Mouse (Mus musculus): ENCODE results near the gene Syt8. TPM values are rescaled to one million over a fixed set of nuclear protein-coding genes. Genes with fewer than 3 reads are reported as not detected.
A peak's percentile ranks its signal among the peaks of the same experiment; 100 is the strongest.

Syt8 gene
- total RNA-seq, 2 experiments from 2014 or later, result not detected

- no peak for DNase-seq (ENCODE audit: extremely low spot score in 1 of 2, low spot score in 1 of 2)
These were observed 37.4 kb downstream of the Syt8 start for GRCm38 (mm10) chr7:142471884-142472570.

DNA sequence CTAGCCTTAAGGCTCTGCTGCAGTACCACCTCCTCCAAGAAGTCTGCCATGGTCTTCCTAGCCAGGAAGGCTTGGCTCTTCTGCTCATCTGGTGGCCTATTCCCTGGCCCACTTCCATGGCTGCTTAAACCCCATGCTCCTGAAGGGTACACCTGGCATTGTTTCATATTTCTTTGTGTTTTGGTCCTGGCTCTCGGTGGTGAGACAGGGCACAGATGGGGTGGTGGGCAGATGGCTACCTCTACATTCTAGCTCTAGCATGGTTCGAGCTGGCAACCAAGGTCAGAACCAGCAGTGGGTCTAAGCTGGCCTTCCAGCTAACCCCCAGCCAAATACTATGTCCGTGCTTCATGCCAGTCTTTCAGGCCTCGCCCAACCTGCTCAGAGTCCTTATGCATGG, 38.3 kb downstream of the Syt8 start:
- DNase-seq (ENCODE audit: extremely low spot score in 1 of 2, low spot score in 1 of 2), result no peak

- DNase-seq (ENCODE audit: extremely low spot score in 1 of 2, low spot score in 1 of 2), result no peak
These were observed 38.8 kb downstream of the Syt8 start for GRCm38 (mm10) chr7:142473476-142473875.

DNA sequence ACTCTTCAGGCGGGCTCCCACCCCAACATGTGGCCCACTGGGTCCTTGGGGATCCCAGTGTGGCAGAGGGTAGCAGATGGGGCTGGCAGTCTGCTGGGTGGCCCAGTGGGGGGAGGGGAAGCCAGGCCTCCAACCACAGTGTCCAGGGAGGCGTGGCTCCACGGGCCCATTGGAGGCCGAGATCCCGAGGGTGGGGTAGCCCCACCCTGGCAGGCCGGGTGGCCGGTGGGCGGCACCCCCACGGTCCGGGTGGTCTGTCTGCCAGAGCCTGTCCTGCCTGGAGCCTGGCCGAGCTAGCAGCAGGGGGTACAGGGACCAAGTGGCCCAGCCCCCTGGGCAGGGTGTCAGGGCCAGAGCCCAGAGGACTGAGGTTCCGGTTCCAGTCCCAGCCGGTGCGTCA, 40.1 kb downstream of the Syt8 start:
- DNase-seq (ENCODE audit: extremely low spot score in 1 of 2, low spot score in 1 of 2), result no peak

DNA sequence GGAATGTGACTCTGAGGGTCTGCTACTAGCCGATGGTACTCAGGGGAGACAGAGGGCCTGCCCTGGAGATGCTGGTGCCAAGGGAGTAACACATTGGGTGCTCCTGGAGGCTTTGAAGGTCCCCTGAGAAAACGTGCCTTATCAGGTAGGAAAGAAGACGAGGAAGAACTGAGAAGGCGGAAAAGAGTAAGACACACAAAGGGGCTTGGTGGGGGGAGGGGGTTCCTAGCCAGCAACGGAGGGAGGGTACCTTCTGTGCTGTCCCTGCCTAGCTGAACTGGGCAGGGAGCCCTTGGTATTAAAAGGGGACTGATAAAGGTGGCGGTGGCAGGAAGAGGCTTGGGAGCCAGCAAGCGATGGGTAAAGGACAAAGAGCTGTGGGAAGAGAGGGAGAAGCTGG, 41.0 kb downstream of the Syt8 start:
- DNase-seq (ENCODE audit: extremely low spot score in 1 of 2, low spot score in 1 of 2), result no peak

GRCm38 (mm10) chr7:142476271-142476670, 41.6 kb downstream of the Syt8 start:
- DNase-seq (ENCODE audit: extremely low spot score in 1 of 2, low spot score in 1 of 2), result no peak

GRCm38 (mm10) chr7:142476795-142477452, 42.3 kb downstream of the Syt8 start:
- DNase-seq (ENCODE audit: extremely low spot score in 1 of 2, low spot score in 1 of 2), result peak in 1 of 2 experiments; percentile 26

- DNase-seq (ENCODE audit: extremely low spot score in 1 of 2, low spot score in 1 of 2), result no peak
These were observed 43.4 kb downstream of the Syt8 start for GRCm38 (mm10) chr7:142478001-142478400.

DNA sequence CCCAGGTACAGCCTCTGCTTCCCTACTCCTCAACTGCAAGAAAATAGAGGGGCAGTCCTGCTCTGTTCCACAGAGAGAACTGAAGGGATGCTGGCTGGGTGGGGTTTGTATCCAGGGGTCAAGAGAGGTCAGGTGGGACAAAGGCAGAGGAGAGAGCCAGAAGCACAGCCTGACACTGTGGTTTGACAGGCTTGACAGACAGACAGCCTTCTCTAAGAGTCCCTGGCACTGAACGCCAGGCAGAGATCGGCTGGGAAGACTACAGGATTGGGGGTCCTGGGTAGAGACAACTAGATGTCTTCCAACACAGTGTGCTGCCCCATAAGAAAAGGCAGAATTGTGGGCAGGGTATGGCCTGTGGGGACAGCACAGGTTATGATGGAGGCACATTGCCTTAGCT, 43.9 kb downstream of the Syt8 start:
- no peak for DNase-seq (ENCODE audit: extremely low spot score in 1 of 2, low spot score in 1 of 2)

DNA sequence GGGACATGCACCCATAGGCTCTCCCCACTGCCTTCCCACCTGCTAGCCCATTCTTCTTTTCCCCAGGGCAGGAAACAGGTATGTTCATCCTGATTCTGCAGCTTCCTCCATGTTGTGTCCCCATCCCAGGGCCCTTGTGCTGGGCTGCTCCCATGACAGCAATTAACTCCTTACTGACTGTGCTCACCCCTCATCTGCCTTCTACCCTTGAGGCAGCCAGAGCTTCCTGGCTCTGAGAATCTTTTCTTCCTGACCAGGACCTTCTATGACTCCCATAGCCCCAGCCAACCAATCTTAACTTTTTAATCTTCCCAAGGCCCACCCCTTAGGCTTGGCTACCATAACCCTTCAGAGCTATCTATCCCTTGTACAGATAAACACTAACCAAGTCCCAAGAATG, 44.7 kb downstream of the Syt8 start:
- DNase-seq (ENCODE audit: extremely low spot score in 1 of 2, low spot score in 1 of 2), result no peak

- no peak for DNase-seq (ENCODE audit: extremely low spot score in 1 of 2, low spot score in 1 of 2)
These were observed 45.2 kb downstream of the Syt8 start for GRCm38 (mm10) chr7:142479886-142480285.

GRCm38 (mm10) chr7:142480661-142481060, 46.0 kb downstream of the Syt8 start:
- no peak for DNase-seq (ENCODE audit: extremely low spot score in 1 of 2, low spot score in 1 of 2)

DNA sequence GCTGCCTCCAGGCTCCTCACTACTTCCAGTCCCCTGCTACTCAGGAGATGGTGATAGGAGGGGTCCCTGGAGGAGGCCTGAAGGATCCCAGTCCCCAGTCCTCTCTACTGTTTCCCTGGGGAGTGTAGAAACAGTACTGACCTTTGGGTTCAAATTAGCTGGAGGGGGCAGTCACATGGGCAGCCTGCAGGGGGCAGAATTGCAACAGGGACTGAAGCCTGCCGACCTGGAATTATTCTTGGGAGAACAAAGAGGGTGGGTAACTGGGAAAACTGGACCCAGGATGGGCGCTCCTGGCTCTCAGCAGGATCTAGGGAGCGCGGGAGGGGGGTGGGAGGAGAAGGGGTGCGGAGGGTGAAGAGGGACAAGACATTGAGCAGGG, 46.5 kb downstream of the Syt8 start:
- peak in 1 of 2 experiments; percentile 48 for DNase-seq (ENCODE audit: extremely low spot score in 1 of 2, low spot score in 1 of 2)

DNA sequence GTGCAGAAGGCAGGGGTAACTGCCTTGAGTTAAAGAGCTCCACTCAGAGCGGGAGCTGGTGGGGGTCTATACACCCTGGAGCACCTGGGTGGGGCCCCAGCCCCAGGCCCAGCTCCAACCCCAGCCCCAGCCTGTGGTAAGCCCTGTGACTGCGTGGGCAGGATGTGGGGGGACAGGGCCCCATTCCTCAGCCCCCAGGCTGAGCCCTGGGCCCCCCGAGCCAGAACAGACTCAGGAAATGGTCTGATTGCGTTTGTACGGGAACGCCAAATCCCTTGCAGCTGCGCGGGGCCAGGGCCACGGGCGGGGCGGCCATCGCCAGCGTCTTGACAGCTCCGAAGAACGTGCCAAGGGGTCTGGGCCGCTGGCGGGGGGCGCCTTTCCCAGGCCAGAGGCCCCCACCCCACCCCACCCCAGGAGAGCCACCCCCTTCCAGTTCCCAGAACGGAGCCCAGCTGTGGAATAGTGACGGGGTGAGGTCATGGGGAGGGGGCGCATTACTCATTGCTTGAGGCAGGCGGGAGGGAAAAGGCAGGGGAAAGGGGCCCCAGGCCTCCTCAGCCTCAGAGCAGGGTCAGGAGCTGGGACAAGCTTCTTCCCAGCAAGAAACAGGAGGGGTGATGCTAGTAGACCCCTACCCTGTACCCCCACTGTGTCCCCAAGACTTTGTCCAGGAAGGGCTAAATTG, 47.1 kb downstream of the Syt8 start:
- DNase-seq (ENCODE audit: extremely low spot score in 1 of 2, low spot score in 1 of 2), result no peak

- no peak for DNase-seq (ENCODE audit: extremely low spot score in 1 of 2, low spot score in 1 of 2)
These were observed 47.6 kb downstream of the Syt8 start for GRCm38 (mm10) chr7:142482256-142482609.

GRCm38 (mm10) chr7:142483136-142483535, 48.5 kb downstream of the Syt8 start:
- no peak for DNase-seq (ENCODE audit: extremely low spot score in 1 of 2, low spot score in 1 of 2)

DNA sequence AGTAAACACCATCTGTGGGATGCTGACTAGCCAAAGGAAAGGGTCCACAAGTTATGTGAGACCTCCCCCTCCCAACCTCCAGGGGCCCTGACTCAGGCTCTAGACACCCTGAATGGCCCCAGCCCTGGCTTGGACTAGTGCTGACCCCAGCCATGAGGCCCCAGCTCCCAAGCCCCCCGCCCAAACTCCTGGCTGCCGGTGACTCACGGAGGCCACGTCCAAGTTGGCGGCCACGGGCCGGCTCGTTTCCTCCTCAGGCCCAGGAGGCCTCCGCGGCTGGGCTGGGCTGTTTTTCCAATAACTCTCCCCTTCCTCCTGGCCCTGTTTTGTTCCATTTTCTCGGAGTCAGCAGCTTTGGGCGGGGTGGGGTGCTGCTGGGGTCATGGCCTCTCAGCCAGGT, 50.1 kb downstream of the Syt8 start:
- DNase-seq (ENCODE audit: extremely low spot score in 1 of 2, low spot score in 1 of 2), result no peak

DNA sequence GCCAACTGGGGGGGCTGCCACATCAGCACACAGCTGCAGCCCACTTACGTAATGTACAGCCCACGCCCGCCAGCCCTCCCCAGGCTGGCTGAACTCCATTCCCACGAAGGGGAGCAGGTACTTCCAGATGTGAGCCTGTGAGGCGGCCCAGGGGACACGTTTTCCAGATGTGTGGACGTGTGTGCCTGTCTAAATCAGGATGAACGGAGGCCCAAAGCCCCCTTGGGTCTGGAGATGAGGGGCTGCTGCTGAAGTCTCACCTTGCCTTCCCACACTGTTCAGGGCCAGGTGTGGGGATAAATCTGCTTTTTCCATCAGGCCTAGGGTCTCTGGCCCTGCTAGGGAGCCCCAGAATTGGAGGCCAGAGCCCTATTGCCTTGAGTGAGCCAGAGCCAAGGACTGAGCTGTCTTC, 52.1 kb downstream of the Syt8 start:
- DNase-seq (ENCODE audit: extremely low spot score in 1 of 2, low spot score in 1 of 2), result no peak

- DNase-seq (ENCODE audit: extremely low spot score in 1 of 2, low spot score in 1 of 2), result peak in 1 of 2 experiments; percentile 33
These were observed 52.8 kb downstream of the Syt8 start for GRCm38 (mm10) chr7:142487341-142487859.

- DNase-seq (ENCODE audit: extremely low spot score in 1 of 2, low spot score in 1 of 2), result no peak
These were observed 53.4 kb downstream of the Syt8 start for GRCm38 (mm10) chr7:142488053-142488452.
